Mouse (Mus musculus): ENCODE data around the gene Spx.

The Spx gene

GRCm38 (mm10) chr6:142412906-142413491 lies at the start of gene Spx:
TSS of gene Spx (plus strand) at chr6:142413441.
- in situ Hi-C loops (cut with MboI, MseI), result no loop called here

GRCm38 (mm10) chr6:142365742-142366472 lies 47.3 kb upstream of the Spx start:
- in situ Hi-C loops (cut with MboI, MseI), result no loop called here

GRCm38 (mm10) chr6:142366473-142367018 lies 46.7 kb upstream of the Spx start:
- in situ Hi-C loops (cut with MboI, MseI), result no loop called here

DNA sequence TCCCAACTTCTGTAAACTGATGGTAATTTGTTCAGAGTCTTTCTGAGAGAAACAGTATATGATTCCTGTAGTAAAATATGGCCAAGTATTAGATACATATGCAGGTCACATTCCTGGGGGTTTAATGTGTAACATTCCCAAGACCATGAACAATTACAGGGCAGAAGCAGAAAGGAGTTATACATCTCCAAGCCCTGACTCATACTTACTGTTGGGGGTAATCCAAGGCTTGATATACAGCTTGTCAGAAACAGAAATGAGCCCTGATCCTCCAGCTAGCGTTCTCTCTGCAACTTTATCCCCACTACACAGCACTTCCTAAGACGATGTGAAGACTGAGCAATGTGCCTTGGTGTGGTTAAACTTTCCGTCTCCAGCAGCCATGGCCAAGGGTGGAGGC lies 45.7 kb upstream of the Spx start:
- in situ Hi-C loops (cut with MboI, MseI), result no loop called here

DNA sequence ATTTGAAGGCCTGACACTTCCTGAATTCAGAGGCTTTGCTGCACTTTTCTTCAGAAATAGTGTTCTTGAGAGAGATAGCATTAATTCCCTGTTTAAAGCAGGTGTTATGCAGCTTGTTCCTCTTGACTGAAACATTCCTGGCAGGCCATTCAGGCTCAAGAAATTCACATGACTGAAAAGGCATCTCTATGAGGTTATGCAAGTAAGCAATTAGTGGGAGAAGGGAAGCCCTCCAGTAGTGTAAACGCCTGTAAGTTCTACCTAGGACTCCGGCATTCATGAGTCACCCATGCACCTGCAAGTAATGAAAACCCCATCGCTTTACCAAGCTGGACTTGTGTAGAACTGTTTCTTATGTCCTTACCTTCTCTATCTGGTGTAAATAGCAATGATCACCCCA lies 43.7 kb upstream of the Spx start:
- in situ Hi-C loops (cut with MboI, MseI), result no loop called here

- in situ Hi-C loops (cut with MboI, MseI), result no loop called here
These were observed 36.2 kb upstream of the Spx start for GRCm38 (mm10) chr6:142377081-142377480.

GRCm38 (mm10) chr6:142378576-142379330 lies 34.5 kb upstream of the Spx start:
- in situ Hi-C loops (cut with MboI, MseI), result no loop called here

GRCm38 (mm10) chr6:142379961-142380360 lies 33.3 kb upstream of the Spx start:
- in situ Hi-C loops (cut with MboI, MseI), result no loop called here

- in situ Hi-C loops (cut with MboI, MseI), result no loop called here
These were observed 31.6 kb upstream of the Spx start for GRCm38 (mm10) chr6:142381615-142382014.

DNA sequence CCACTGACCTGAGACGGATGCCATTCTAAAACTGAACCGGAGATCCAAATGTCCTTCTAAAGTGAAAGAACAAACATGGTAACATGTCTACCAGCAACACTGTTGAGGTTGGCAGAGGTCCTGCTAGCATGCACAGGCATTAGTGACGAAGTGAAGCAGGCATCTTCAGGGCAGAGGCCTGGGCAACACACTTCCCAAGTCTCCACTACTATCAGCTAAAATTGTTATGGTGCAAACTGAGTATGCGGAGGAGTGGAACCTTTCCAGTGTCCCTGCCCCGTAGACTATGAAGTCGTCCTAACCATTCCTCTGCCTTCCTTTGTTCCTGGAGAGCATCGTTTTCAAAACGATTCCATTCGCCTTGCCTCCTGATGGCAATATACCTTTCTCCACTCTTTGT lies 28.7 kb upstream of the Spx start:
- in situ Hi-C loops (cut with MboI, MseI), result no loop called here

DNA sequence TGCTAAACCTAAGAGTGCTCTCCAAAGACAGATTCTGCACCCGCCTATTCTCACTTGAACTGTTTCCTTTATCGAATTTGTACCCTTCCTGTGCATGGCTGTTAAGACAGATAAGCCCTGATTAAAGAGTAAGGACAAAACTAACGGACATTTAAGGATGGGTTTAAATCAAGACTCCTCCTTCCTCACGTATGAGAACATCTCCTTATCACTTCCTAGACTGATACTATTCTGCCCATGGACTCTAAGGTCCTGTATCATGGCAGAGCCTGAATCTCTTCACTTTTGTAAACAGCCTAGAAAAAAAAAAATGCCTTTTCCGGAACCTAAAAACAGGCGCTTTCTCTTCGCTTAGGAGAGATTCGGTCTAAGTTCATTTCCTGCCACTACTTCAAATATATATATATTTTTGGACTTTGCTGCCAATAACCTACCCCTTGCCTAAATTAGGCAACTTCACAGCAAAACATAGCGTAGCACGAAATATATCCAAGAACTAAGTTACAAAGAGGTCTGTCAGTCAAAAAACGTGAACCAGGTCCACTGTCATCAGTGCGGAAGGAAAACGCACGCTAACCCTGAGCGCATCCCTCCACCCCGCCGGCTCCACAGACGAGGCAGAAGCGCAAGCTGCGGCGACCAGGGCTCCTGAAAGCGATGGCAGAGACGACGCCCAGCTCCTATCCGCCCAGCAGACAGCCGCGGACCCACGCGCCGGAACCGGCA lies 26.8 kb upstream of the Spx start:
- in situ Hi-C loops (cut with MboI, MseI), result loop anchor here (5.0 kb wide), 1 partner anchor 39 kb away; the partner anchor contains the start of gene Pyroxd1

DNA sequence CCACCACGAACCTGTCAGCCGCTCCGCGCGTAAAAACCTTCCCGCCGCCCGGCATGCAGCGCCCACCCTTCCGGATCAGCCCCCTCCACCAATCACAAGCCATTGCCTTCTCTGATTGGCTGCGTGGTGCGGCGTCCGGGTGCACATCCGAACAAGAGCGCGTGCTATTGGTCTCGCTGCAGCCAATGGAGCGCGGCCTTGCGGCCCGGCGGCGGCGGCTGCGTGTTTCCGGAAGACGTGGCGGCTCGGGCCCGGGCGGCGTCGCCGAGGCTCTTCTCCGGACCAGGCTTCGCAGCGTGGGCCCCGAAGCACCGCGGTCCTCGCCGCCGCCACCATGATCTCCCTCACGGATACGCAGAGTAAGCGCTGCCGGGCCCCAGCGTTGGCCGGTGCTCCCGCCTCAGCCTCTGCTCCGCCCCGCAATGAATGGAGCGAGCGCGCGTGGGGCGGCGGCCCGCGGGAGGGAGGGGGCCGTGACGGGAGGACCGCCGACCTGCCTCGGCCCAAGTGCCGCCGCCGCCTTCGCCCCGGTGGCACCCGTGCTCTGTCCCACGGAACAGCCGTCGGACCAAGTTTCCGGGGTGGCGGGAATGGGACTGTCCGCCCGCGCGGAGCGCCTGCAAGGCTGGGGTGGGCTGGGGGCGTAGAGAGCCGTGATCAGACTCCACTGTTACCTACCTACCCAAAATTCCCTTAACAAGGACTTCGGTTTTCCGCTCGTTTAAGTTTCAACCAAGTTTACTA lies 26.1 kb upstream of the Spx start, which contains the start of the genes Recql and Golt1b:
Recql (minus strand) TSS at position 77 of the 744 bp plus-strand sequence.
Golt1b (plus strand) TSS at position 211 of the 744 bp plus-strand sequence.
- in situ Hi-C loops (cut with MboI, MseI), result loop anchor here (5.0 kb wide), 1 partner anchor 40 kb away; the partner anchor contains the start of gene Pyroxd1

GRCm38 (mm10) chr6:142387755-142388271 lies 25.4 kb upstream of the Spx start:
- in situ Hi-C loops (cut with MboI, MseI), result loop anchor here (5.0 kb wide), 1 partner anchor 41 kb away; the partner anchor contains the start of gene Pyroxd1

GRCm38 (mm10) chr6:142389101-142389500 lies 24.1 kb upstream of the Spx start:
- in situ Hi-C loops (cut with MboI, MseI), result loop anchor here (5.0 kb wide), 1 partner anchor 42 kb away; the partner anchor contains the start of gene Pyroxd1

DNA sequence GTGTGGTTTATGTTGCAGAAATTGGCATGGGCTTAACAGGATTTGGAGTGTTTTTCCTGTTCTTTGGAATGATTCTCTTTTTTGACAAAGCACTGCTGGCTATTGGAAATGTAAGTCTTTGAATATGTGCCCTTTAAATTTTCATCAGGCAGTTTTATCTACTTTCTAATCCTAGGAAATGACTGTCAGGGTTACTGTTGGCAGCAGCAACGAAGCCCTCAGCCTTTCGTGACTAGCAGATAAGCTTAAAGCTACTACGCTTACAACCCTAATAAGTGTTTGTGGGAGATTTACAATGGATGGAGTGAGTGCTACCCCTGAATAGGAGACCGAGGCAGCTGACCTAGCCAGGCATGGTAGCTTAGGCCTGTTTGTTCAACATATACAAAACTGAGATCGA lies 20.9 kb upstream of the Spx start:
- in situ Hi-C loops (cut with MboI, MseI), result no loop called here

GRCm38 (mm10) chr6:142394669-142395068 lies 18.6 kb upstream of the Spx start:
- in situ Hi-C loops (cut with MboI, MseI), result no loop called here

DNA sequence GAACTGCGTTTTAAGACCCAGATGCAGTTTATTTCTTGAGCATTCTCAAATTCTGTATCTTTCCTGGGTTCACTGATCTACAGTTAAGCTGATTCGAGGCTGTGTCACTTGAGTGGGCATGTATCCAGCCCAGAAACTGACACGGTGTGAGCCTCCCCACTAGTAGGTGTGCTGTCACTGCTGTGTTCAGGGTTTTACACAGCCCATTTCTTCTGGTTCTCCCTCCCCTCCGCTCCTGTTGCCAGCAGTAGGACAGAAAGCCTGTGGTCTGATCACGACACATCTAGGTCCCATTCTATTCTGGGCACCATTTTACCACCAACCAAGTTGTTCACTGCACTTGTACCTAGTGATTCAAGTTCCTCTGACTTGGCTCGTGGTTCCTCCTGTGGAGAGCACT lies 17.5 kb upstream of the Spx start:
- in situ Hi-C loops (cut with MboI, MseI), result no loop called here

DNA sequence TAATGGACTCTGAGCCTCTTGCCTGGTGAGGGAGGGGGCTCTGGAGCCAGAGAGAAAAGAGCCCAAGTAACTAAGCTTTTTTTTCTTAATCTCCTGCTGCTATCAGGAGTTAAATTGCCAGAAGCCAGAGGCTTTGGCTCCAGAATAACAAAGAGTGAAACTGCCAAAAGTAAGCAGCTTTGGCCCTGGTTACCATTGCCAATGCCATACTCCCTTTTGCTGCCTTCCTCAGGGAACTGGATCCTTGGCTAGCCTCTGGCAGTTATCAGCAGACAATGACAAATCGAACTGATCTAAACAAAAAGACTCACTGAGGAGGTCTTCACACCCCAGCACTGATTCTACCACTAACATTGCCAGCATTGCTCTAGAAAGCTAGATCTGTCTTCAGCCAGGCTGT lies 2.1 kb upstream of the Spx start:
- in situ Hi-C loops (cut with MboI, MseI), result no loop called here

- in situ Hi-C loops (cut with MboI, MseI), result no loop called here
These were observed 604 bp downstream of the Spx start for GRCm38 (mm10) chr6:142413845-142414244.

- in situ Hi-C loops (cut with MboI, MseI), result no loop called here
These were observed 1.4 kb downstream of the Spx start for GRCm38 (mm10) chr6:142414597-142414996.
